Mouse (Mus musculus): ENCODE data around the gene Rnaseh2b.
A peak's percentile ranks its signal among the peaks of the same experiment; 100 is the strongest.

The Rnaseh2b gene

DNA sequence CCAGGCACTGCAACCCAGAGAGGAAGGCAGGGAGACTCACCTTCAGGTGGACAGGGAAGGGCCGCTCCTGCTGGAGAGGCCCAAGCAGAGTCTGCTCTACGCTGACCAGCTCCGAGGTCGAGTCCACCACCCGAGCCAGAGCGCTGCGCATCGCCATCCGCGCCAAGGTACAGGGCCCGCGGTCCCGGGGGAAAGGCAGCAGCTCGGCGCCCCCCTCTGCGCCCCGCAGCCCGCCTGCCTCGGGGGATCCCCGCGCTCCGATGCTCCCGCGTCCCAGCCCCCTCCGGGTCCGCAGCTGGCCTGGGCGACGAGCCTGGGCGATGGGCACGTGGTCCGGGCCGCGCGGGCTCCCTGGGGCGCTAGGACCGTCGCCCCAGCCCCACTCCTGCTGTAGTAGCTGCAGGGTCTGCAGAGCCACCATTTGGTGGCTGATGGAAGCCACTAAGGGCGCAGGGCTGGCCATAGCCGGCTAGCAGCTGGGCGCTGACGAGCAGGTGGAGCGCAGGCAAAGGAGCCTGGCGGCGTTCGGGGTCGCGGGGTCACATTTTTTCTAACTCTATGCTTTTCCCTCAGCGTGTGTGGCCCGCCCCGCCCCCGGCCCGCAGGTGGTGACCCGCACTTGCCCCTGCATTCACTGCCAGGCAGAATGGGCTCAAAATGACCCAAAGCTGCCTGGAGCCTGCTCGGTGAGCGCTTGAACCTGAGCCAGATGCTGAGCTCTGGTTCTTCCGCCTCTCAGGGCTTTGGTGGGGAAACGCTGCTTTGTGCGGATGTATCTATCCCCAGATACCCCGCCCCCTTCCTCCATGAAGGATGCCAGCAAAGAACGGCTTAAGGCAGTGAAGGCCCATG is at the start of gene Rnaseh2b, which contains the start of gene Dleu7:
Rnaseh2b (plus strand) TSS at position 102 of the 852 bp plus-strand sequence.
Dleu7 (minus strand) TSS at position 560 of the 852 bp plus-strand sequence.
- DNase-seq (ENCODE audit: low spot score) = no peak

DNA sequence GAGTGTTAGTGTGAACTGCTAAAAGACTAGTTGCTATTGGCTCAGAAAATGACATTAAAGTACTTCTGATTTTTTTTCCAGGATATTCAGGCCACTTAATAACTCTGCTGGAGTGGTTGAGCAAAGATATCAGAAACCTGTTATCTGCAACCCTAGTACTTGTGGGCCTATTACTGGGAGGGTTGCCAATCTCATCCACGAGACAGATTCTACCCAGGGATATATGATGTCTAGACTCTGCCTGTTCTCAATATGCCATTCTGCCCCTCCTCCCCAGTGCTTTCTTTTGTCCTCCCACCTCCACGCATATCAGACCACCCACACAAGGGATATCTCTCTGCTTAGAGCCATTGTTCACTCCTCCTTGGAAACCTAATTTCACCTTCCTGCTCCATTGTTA is 48.9 kb upstream of the Rnaseh2b start:
- DNase-seq (ENCODE audit: low spot score) = no peak

DNA sequence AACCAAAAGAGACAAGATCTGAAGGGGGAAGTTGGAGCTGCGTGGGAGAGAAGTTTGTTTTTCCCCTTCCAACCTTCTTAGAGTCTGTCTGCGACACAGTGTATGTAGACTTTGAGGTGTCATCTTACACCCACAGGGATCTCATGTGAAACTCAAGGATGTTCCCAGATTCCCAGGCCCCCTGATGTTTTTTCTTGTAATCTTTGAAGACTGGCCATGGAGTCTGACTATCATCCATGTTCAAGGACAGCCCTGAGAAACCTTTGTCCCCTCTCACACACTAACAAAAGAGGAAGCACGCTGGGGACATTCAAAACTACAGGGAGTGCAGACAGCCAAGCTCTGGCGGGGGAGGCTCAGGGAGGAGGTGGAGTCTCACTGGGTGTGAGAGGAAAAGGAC is 46.8 kb upstream of the Rnaseh2b start:
- no peak for DNase-seq (ENCODE audit: low spot score)

DNA sequence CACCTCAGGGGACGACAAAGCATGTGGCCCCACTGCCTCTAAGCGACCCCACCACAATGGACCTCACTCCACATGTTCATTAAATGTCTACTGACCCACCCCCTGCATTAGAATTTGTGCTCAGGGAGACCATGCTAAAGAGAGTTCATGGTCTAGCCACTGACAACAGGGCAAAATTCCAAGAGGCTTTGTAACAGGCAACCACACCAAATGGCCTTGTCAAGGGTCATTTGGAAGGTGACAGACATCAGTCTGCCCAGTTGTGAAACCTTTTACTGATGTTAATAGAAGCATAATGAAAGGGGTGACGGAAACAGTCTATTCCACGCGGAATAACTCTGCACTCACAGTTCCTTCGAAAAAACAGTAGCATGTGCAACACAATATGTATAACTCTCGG is 44.0 kb upstream of the Rnaseh2b start:
- no peak for DNase-seq (ENCODE audit: low spot score)

DNA sequence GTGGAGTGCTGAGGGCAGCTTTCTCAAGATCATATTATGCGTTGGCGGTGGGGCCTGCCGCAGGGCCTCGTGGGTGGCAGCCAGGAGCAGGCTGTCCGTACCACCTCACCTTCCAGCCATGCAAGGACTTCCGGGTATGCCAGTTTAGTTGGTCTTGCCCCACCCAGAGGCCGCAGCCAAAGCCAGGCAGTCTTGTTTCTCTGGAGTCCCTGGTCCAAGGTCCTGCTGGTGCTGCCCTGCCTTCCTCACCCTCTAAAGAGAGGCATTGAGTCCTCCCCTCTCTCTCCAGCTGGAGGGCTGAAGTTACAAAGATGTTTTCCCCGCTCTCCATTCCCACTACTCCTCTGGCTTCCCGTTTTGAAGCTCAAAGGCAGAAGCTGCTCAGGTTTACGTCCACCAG is 43.6 kb upstream of the Rnaseh2b start:
- no peak for DNase-seq (ENCODE audit: low spot score)

DNA sequence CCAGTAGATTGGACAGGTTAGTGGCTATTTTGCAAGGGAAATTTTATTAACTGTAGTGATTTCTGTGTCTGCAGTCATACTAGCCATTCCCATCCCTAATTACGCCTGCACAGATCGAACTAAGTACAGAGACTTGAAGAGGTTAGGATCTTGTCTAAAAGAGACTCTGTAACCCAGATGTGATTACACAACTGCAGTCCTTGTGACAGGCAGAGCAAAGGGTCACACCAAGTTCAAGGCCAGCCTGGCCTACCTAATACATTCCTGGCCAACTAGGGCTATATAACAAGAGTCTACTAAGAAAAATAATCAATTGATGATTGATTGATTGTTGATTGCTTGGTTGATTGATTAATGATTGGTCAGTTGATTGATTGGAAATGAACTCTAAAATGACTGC is 43.1 kb upstream of the Rnaseh2b start:
- DNase-seq (ENCODE audit: low spot score) = no peak

DNA sequence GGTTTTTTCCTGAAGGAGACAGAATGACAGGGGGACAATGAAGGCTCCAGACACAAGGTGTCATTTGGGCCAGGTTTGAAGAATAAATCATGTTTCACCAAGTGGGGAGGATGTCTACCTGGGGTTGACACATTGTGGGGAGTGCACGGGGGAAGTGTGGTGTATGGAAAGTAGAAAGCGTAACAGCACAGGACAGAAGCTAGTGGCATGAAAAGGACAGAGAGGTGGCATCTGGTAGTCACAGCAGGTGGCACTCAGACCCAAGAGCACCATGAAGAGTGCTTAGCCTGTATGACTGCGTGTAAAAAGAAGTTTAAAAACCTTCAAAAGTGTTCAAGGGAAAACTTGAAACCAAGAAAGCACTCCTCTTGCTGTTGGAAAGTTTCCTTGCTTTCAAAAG is 42.3 kb upstream of the Rnaseh2b start:
- DNase-seq (ENCODE audit: low spot score) = no peak

DNA sequence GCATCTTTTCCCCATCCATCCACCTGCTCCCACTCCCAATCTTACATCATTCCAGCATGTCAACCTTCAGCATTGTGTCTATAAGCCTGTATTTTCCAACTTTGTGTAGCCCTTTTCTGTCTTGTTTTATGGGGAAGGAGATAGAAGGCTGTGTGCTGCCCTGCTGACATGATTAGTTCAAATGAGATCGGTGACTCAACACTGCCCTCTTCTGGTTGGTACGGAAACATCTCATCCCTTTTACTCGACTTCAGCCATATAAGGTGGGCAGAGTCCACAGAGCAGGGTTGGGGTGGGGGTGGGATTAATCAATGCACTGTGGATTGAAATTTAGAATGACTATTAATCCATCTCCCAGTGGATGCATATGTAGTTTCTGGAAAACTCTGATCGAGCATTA is 40.4 kb upstream of the Rnaseh2b start:
- peak; percentile 62 for DNase-seq (ENCODE audit: low spot score)

DNA sequence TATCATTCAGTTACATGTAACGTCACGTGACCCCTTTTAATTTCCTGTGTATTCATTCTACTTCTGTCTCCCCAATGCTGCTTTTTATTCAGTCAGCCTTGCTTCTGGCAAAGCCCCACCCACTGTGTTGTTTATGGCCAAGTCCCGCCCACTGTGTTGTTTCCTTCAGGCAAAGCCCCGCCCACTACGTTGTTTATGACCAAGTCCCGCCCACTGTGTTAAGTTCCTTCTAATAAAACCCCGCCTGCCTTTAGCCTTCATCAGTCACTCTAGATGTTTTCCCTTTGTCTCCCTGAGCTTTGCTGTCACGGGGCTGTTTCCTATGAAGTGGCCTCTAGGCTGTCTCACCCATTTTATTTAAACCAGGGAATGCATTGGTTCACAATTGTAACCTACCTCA is 38.0 kb upstream of the Rnaseh2b start:
- DNase-seq (ENCODE audit: low spot score) = no peak

DNA sequence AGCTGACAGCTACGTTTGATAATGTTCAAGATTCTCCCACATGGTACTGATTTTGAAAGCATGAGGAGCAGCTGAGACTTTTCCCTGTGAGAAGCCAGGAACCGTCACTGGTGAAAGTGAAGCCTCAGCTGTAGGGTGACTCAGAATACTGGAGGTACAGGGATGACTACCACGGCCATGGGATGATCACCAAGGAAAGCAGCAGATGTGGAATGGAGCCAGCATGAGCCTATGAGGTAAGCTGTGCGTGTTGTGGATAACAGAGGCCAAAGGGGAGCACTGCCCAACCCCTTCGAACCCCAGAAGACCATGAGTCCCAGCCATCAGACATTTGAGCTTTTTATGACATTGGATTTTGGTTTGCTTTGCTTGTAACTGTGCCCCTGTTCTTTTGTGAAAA is 36.3 kb upstream of the Rnaseh2b start:
- no peak for DNase-seq (ENCODE audit: low spot score)

DNA sequence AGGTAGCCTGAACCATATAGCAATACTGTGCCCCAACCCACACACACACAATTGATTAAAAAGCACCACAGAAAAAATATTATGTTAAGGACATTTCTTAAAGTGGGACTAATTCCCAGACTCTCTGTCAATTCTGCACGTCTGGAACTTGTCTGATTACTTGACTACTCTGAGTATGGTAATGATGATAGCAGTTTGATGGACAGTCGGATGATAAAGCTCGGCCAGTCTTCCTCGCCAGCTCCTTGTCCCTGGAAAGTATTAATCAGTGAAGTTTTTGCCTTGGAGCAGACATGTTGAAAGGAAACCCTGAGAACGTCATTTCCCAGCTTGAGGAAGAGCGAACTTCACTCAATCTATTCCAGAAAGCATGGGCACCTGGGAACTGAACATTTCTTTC is 34.3 kb upstream of the Rnaseh2b start:
- DNase-seq (ENCODE audit: low spot score) = no peak

DNA sequence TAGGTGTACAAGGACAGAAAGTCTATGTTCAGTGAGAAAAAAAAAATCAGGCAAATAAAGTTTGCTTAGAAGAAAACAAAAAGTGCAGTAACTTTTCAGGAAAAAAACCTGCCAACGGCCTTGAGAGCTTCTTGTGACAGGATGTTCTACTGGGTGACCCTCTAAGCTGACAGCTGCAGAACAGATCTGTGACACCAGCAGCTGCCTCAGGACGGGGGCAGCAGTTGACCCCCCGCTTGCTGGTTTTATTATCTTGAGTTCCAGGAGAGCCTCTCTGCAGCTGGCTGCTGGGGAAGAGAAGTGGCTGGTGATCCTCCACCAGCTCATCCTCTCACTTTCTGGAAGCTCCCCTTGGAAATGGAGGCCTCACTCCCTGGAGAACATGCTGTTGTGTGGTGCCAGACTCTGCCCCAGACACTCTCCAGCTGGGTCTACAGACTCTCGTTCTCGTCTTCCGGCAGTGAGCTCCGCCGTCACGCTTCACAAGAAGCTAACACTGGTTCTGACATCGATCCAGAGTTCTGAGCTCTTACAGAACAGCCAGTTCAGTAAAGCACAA is 33.3 kb upstream of the Rnaseh2b start:
- no peak for DNase-seq (ENCODE audit: low spot score)

DNA sequence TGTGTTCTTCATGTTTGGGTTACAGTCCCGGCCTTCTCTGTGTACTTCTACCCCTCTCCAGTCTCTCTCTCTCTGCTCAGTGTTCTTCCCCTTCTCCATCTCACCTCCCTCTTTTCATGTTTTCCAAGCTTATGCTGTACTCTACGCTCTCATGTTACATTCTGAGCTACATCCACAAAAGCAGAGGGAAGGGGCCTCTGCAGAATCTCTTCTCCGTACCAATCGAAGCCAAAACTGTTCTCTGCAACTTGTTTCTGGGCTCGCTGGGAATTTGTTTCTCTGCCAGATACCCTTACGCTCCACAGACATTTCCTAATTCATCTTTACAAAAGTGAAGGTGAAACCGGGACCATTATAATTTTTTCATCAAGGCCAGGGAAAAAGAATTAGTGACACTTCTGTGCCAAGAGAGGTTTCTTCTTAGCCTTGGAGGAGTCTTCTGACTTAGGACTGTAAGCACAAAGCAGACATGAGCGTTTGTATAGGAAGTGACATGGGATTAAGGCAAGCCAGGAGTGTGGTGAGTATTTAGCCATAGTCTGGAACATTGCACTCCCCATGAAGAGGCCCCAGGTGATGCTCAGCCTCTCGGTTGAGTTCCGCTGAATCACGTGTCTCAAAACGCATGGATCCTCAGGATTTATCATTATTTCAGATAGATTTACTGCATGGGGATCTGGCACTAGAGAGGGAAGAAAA is 21.5 kb upstream of the Rnaseh2b start:
- no peak for DNase-seq (ENCODE audit: low spot score)

DNA sequence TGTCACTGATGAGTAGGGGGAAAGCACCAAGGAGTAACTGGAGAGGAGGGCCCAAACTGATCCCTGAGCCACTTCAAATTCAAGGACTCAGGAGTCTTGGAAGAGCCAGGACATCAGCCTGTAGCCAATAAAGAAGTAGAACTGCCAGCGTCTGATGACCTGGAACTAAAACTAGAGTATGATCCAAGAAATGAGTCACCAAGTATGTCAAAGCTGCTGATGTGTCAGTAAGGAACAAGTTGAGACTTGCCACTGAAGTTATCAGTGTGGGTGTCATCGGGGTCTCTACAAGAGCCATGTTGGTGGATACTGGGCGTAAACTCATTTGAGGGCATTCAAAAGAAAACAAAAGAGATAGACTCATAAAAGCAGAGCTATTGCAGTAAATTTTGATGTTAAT is 18.8 kb upstream of the Rnaseh2b start:
- no peak for DNase-seq (ENCODE audit: low spot score)

DNA sequence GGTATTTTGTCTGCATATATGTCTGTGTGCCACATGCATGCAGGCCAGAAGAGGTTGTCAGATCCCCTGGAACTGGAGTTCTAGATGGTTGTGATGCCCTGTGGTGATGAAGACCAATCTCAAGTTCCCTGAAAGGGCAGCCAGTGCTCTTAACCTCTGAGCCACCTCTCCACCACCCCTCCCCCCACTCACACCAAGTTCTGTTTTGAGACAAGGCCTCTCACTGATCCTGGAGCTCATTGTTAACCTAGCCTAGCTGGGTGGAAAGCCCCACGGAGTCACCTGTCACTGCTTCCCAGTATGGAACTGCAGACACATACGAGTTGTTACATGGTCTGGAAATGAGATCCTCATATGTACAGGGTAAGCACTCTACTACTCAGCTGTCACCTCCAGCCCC is 9.4 kb upstream of the Rnaseh2b start:
- DNase-seq (ENCODE audit: low spot score) = no peak

DNA sequence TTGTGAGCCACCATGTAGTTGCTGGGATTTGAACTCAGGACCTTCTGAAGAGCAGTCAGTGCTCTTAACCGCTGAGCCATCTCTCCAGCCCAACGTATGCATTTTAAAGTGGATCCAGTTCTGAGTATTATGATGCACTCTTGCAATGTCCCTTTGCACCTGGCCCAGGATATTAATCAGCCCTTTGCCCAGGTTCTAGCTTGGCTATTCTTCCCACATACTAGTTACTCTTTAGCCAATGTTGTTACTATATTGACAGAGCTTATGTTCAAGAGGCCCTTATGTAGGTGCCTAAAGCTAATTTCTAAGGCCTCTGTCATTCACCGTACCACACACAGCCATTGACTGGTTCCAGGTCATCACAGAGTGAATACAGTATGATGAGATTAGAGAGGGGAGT is 3.7 kb upstream of the Rnaseh2b start:
- DNase-seq (ENCODE audit: low spot score) = no peak

DNA sequence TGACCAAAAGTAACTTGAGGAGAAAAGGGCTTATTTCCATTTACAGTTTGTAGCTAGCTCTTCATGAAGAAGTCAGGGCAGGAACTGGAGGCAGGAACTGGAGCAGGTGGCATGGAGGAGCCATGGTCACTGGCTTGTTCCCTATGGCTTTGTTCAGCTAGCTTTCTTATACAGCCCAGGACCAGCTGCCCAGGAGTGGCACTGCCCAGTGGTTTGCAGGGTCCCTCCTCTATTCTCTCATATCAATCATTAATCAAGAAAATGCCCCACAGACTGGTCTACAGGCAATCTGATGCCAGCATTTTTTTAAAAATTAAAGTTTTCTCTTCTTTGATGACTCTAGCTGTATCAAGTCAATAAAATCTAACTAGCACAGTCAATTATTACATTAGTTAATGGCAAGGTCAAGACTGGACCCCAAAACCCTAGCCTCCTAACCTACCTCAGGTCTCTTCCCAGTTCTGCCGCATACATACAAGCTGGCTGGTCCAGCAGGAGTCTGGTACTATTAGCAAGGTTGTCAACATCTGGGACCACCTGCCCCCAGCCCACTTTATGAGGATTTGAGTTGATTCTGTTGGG is 892 bp upstream of the Rnaseh2b start:
- DNase-seq (ENCODE audit: low spot score) = no peak

DNA sequence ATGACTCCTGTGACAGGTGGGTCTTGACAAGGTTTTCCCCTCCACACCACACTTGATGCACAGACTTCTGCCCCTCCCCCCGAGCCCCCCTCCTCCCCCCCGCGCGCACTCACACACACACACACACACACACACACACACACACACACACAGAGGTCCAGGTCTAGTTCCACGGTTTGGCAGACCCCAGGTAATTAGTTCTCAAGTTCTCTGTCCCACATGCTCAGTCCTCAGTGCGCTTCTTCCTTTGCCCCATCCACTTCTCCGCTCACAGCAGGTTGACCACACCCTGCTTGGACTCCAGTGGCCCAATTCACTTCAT is 262 bp upstream of the Rnaseh2b start:
- no peak for DNase-seq (ENCODE audit: low spot score)

DNA sequence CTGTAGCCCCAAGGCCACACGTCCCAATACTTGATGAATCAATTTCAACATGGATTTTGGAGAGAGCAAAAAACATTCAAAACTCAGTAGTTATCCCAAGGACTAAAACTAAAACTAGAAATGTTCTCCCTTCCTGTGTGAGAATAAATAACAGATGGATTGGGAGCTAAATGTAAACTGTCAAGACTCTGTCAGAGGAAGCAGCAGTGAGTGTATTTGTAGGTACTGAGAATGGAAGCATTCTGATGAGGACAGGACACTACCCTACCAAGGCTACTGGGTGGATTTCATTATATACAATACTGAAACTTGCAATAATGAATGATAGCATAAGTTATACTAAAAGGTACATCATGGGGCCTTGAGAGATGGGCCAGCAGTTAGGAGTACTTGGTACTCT is 6.4 kb downstream of the Rnaseh2b start:
- no peak for DNase-seq (ENCODE audit: low spot score)

DNA sequence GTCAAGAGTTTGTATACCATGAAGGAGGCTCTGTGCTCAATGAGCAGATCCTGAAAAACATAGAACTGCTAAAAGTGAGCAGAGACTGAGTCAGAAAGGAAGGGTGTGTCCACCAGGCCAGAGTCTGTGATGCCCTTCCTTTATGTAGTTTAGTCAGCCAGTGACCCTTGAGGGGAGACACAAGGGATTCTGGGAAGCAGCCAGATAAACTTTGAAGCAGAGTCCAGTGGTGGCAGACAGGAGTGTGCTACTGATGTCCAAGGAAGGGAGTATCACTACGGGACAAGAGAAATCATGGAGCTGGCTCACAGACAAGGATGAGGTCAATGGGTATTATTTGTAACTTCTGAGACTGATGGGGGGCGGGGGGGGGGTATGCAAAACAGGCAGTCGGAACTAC is 7.6 kb downstream of the Rnaseh2b start:
- DNase-seq (ENCODE audit: low spot score) = no peak

DNA sequence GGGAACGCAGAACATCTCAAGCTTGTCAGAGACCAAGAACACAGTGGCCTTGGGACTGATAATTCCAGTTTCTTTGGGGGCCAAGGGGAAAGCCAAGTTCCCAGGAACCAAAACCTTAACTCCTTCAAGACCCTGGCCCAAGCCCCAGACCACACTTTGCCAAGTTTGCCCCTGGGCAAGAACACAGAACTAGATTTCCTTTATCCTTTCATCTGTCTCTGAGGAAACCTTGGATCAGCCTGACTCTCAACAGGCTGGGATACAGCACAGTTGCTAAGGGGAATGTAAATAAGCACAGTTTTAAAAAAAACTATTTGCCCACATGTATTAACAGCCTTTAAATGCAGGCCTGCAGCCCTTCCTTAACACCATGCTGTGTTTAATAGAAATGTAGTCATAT is 15.2 kb downstream of the Rnaseh2b start:
- DNase-seq (ENCODE audit: low spot score) = no peak

DNA sequence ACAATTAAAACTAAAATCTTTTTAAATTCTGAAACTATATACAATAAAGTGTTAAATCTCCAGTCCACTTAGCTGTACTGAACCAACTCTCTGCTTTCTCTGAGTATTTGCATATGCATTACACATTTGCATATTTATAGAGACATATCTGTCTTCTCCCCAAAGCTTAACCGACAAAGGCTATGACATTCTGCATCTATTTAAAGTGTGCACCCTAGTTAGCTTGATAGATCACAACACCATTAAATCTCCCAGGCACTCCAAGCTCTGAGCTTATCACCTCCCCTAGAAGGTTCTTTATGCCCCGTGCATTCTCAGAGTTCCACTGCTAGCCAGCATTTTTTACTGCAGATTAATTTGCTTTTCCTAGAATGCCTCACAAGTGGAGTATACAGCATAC is 16.6 kb downstream of the Rnaseh2b start:
- DNase-seq (ENCODE audit: low spot score) = no peak

DNA sequence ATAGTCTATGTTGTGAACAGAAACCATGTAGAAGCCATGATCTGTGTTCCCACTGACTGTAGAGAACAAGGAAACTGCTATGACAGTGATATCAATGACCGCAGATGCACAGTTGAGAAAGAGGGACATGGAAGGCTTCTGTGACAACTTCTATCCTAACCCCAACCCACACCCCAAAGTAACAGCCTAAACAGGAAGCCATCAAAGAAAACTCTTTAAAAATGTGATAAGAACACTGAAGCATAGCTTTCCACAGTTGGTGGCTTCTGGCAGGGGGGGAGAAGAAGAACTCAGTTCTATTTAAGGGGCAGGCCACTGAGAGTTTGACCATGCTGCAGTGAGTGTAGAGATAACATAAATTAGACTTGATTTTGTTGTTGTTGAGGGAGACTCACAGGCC is 19.3 kb downstream of the Rnaseh2b start:
- no peak for DNase-seq (ENCODE audit: low spot score)
